Mouse (Mus musculus) layer of hippocampus, adult 9-10 months (tissue): Measurements from ENCODE around the gene Fn3k.

Experiments
- DNase-seq: peaks from one replicate; pipeline ENCODE4 v3.0.0; 2022; ENCODE audit warnings: low spot score

Fn3k gene

GRCm38 (mm10) chr11:121434156-121435155 lies at the start of gene Fn3k:
Gene Fn3k, plus strand, starts transcription at chr11:121434913.
- peak; percentile 78 for DNase-seq

GRCm38 (mm10) chr11:121387750-121388553 lies 46.8 kb upstream of the Fn3k start, which contains the start of gene Rab40b:
Gene Rab40b, minus strand, starts transcription at chr11:121388251.
- DNase-seq = peak; percentile 83

GRCm38 (mm10) chr11:121388554-121388945 lies 46.2 kb upstream of the Fn3k start:
- DNase-seq = no peak

GRCm38 (mm10) chr11:121390793-121391192 lies 43.9 kb upstream of the Fn3k start:
- DNase-seq = no peak

GRCm38 (mm10) chr11:121392405-121392804 lies 42.3 kb upstream of the Fn3k start:
- DNase-seq = no peak

GRCm38 (mm10) chr11:121407366-121408155 lies 27.2 kb upstream of the Fn3k start:
- DNase-seq = peak; percentile 42

- no peak for DNase-seq
Observed at GRCm38 (mm10) chr11:121414762-121415161, 20.0 kb upstream of the Fn3k start.

- DNase-seq = no peak
Observed at GRCm38 (mm10) chr11:121415351-121415750, 19.4 kb upstream of the Fn3k start.

- no peak for DNase-seq
Observed at GRCm38 (mm10) chr11:121417971-121418370, 16.7 kb upstream of the Fn3k start.

GRCm38 (mm10) chr11:121418932-121419331 lies 15.8 kb upstream of the Fn3k start:
- DNase-seq = no peak

- no peak for DNase-seq
Observed at GRCm38 (mm10) chr11:121420379-121420778, 14.3 kb upstream of the Fn3k start.

- DNase-seq = peak; percentile 99
Observed at GRCm38 (mm10) chr11:121420830-121421552, 13.7 kb upstream of the Fn3k start, which contains the start of gene Fn3krp. Gene Fn3krp, plus strand, starts transcription at chr11:121421401.

- DNase-seq = no peak
Observed at GRCm38 (mm10) chr11:121421553-121422173, 13.1 kb upstream of the Fn3k start.

- no peak for DNase-seq
Observed at GRCm38 (mm10) chr11:121433397-121433796, 1.3 kb upstream of the Fn3k start.

GRCm38 (mm10) chr11:121437236-121437635 lies 2.5 kb downstream of the Fn3k start:
- DNase-seq = no peak

GRCm38 (mm10) chr11:121439686-121440292 lies 5.1 kb downstream of the Fn3k start:
- no peak for DNase-seq

- no peak for DNase-seq
Observed at GRCm38 (mm10) chr11:121441653-121442052, 6.9 kb downstream of the Fn3k start.

- DNase-seq = no peak
Observed at GRCm38 (mm10) chr11:121442076-121442475, 7.4 kb downstream of the Fn3k start.

- no peak for DNase-seq
Observed at GRCm38 (mm10) chr11:121451216-121451726, 16.6 kb downstream of the Fn3k start.
